Mouse (Mus musculus): ENCODE measurements around the gene Vps36. TPM values are rescaled to one million over a fixed set of nuclear protein-coding genes. Genes with fewer than 3 reads are reported as not detected.

Gene Vps36
- total RNA-seq, 1 experiment from 2014 or later = 54.9 TPM

Other genes starting within 250 kb of the Vps36 start
- gene Defb13, start 246.0 kb upstream of the Vps36 start, total RNA-seq (2017) = not detected in 3 replicates
- gene Fam90a1a, start 234.1 kb upstream of the Vps36 start, total RNA-seq (2017) = not detected in 3 replicates
- gene Ccdc70, start 223.0 kb upstream of the Vps36 start, total RNA-seq (2017) = not detected in 3 replicates
- gene Atp7b, start 132.5 kb upstream of the Vps36 start, total RNA-seq (2017) = not detected in 3 replicates
- gene Alg11, start 132.1 kb upstream of the Vps36 start, total RNA-seq (2017) = 11.0 to 16.5 TPM (median 11.2 TPM) in 3 replicates
- not detected in 3 replicates for gene Nek5, start 67.8 kb upstream of the Vps36 start, total RNA-seq (2017)
- 1.2 to 4.3 TPM (median 3.9 TPM) in 3 replicates for gene Nek3, start 26.4 kb upstream of the Vps36 start, total RNA-seq (2017)
- gene Ckap2, start 7.0 kb upstream of the Vps36 start, total RNA-seq (2017) = 2.8 to 6.6 TPM (median 2.8 TPM) in 3 replicates
- gene Thsd1, start 34.5 kb downstream of the Vps36 start, total RNA-seq (2017) = 0.43 to 1.4 TPM in 2 of 3 replicates, not detected in the other
- gene Tpte, start 90.6 kb downstream of the Vps36 start, total RNA-seq (2017) = not detected in 3 replicates
- 2.8 to 5.7 TPM (median 3.0 TPM) in 3 replicates for gene Slc25a15, start 205.8 kb downstream of the Vps36 start, total RNA-seq (2017)
- 11.2 to 22.1 TPM (median 17.3 TPM) in 3 replicates for gene Mrps31, start 218.6 kb downstream of the Vps36 start, total RNA-seq (2017)

Measured in monocyte, adult 5-6 weeks (primary cell).